Mouse (Mus musculus): ENCODE measurements around the gene Vipr1. TPM values are rescaled to one million over a fixed set of nuclear protein-coding genes. Genes with fewer than 3 reads are reported as not detected.

Vipr1 gene
- polyA plus RNA-seq, 1 experiment from 2014 or later: 0.45 TPM

- peaks cover 6% of the 10 kb centered on the region for H3K4me1 ChIP-seq (ENCODE audit: control insufficient read depth, insufficient read depth, low read length)
- H3K9me3 ChIP-seq (ENCODE audit: control insufficient read depth, low read length): no peaks in the 10 kb centered on the region
- peak within 1 kb of the TSS; percentile 84 for H3K4me2 ChIP-seq (ENCODE audit: low read depth)
- ATAC-seq (ENCODE audit: insufficient read depth, low FRiP score, low TSS enrichment) (peak; percentile 78), DNase-seq (ENCODE audit: low spot score) (peak; percentile 85)
- H3K27ac ChIP-seq (ENCODE audit: low read depth, low read length): no peak within 1 kb of the TSS
- peaks cover 40% of the 10 kb centered on the region for H3K27me3 ChIP-seq (ENCODE audit: control insufficient read depth, insufficient read depth, low read length)
- WGBS: under 1% methylated on average over 20 of the region's 26 CpGs
- H3K36me3 ChIP-seq (ENCODE audit: control insufficient read depth, insufficient read depth, low read length): no peaks in the 10 kb centered on the region
- H3K9ac ChIP-seq (ENCODE audit: low read length): peak within 1 kb of the TSS; percentile 55
- H3K4me3 ChIP-seq (ENCODE audit: low read depth, low read length): peak within 1 kb of the TSS; percentile 46
These were observed 515 bp upstream of the Vipr1 start, which contains the start of gene Lyzl4 for GRCm38 (mm10) chr9:121642001-121642400. Lyzl4 (minus strand) TSS chr9:121642096.

- DNase-seq (ENCODE audit: low spot score) (no peak), ATAC-seq (ENCODE audit: insufficient read depth, low FRiP score, low TSS enrichment) (no peak)
- H3K27ac ChIP-seq (ENCODE audit: low read depth, low read length): no peak overlapping the region
- H3K4me3 ChIP-seq (ENCODE audit: low read depth, low read length): no peak overlapping the region
- WGBS: 72% methylated on average over 3 of the region's 3 CpGs
- no peak overlapping the region for H3K4me2 ChIP-seq (ENCODE audit: low read depth)
- peaks cover 40% of the 10 kb centered on the region for H3K27me3 ChIP-seq (ENCODE audit: control insufficient read depth, insufficient read depth, low read length)
- no peaks in the 10 kb centered on the region for H3K36me3 ChIP-seq (ENCODE audit: control insufficient read depth, insufficient read depth, low read length)
- no peaks in the 10 kb centered on the region for H3K9me3 ChIP-seq (ENCODE audit: control insufficient read depth, low read length)
- peaks cover 6% of the 10 kb centered on the region for H3K4me1 ChIP-seq (ENCODE audit: control insufficient read depth, insufficient read depth, low read length)
- no peak overlapping the region for H3K9ac ChIP-seq (ENCODE audit: low read length)
These were observed 2.3 kb downstream of the Vipr1 start for GRCm38 (mm10) chr9:121644855-121645254.

- Histone ChIP-seq H3K4me3 (ENCODE audit: low read depth, low read length) (no peak overlapping the region), H3K9me3 (ENCODE audit: control insufficient read depth, low read length) (no peaks in the 10 kb centered on the region), H3K4me2 (ENCODE audit: low read depth) (no peak overlapping the region), H3K9ac (ENCODE audit: low read length) (no peak overlapping the region), H3K27ac (ENCODE audit: low read depth, low read length) (no peak overlapping the region), H3K4me1 (ENCODE audit: control insufficient read depth, insufficient read depth, low read length) (peaks cover 2% of the 10 kb centered on the region; the same call in 1 of the 2 replicates), H3K27me3 (ENCODE audit: control insufficient read depth, insufficient read depth, low read length) (peaks cover 21% of the 10 kb centered on the region), H3K36me3 (ENCODE audit: control insufficient read depth, insufficient read depth, low read length) (no peaks in the 10 kb centered on the region)
- 82% methylated on average over 7 of the region's 7 CpGs for WGBS
- no peak for ATAC-seq (ENCODE audit: insufficient read depth, low FRiP score, low TSS enrichment)
- no peak for DNase-seq (ENCODE audit: low spot score)
These were observed 4.5 kb downstream of the Vipr1 start for GRCm38 (mm10) chr9:121647026-121647425.

GRCm38 (mm10) chr9:121653668-121654067, 11.2 kb downstream of the Vipr1 start:
- no peak for ATAC-seq (ENCODE audit: insufficient read depth, low FRiP score, low TSS enrichment)
- H3K27ac ChIP-seq (ENCODE audit: low read depth, low read length): no peak overlapping the region
- 86% methylated on average over 10 of the region's 10 CpGs for WGBS
- H3K4me3 ChIP-seq (ENCODE audit: low read depth, low read length): no peak overlapping the region
- no peaks in the 10 kb centered on the region for H3K36me3 ChIP-seq (ENCODE audit: control insufficient read depth, insufficient read depth, low read length)
- H3K9me3 ChIP-seq (ENCODE audit: control insufficient read depth, low read length): no peaks in the 10 kb centered on the region
- no peaks in the 10 kb centered on the region for H3K27me3 ChIP-seq (ENCODE audit: control insufficient read depth, insufficient read depth, low read length)
- no peak overlapping the region for H3K9ac ChIP-seq (ENCODE audit: low read length)
- H3K4me1 ChIP-seq (ENCODE audit: control insufficient read depth, insufficient read depth, low read length): no peaks in the 10 kb centered on the region
- no peak for DNase-seq (ENCODE audit: low spot score)
- no peak overlapping the region for H3K4me2 ChIP-seq (ENCODE audit: low read depth)

- WGBS: 82% methylated on average over 5 of the region's 5 CpGs
- Histone ChIP-seq H3K4me3 (ENCODE audit: low read depth, low read length) (no peak overlapping the region), H3K27me3 (ENCODE audit: control insufficient read depth, insufficient read depth, low read length) (no peaks in the 10 kb centered on the region), H3K36me3 (ENCODE audit: control insufficient read depth, insufficient read depth, low read length) (no peaks in the 10 kb centered on the region), H3K4me2 (ENCODE audit: low read depth) (no peak overlapping the region), H3K27ac (ENCODE audit: low read depth, low read length) (no peak overlapping the region), H3K4me1 (ENCODE audit: control insufficient read depth, insufficient read depth, low read length) (no peaks in the 10 kb centered on the region), H3K9ac (ENCODE audit: low read length) (no peak overlapping the region), H3K9me3 (ENCODE audit: control insufficient read depth, low read length) (no peaks in the 10 kb centered on the region)
- no peak for DNase-seq (ENCODE audit: low spot score)
- no peak for ATAC-seq (ENCODE audit: insufficient read depth, low FRiP score, low TSS enrichment)
These were observed 13.8 kb downstream of the Vipr1 start for GRCm38 (mm10) chr9:121656322-121656721.

- H3K27me3 ChIP-seq (ENCODE audit: control insufficient read depth, insufficient read depth, low read length): no peaks in the 10 kb centered on the region
- WGBS: 58% methylated on average over 13 of the region's 13 CpGs
- no peak for ATAC-seq (ENCODE audit: insufficient read depth, low FRiP score, low TSS enrichment)
- DNase-seq (ENCODE audit: low spot score): no peak
- no peaks in the 10 kb centered on the region for H3K36me3 ChIP-seq (ENCODE audit: control insufficient read depth, insufficient read depth, low read length)
- H3K4me2 ChIP-seq (ENCODE audit: low read depth): no peak overlapping the region
- H3K4me1 ChIP-seq (ENCODE audit: control insufficient read depth, insufficient read depth, low read length): no peaks in the 10 kb centered on the region
- no peak overlapping the region for H3K9ac ChIP-seq (ENCODE audit: low read length)
- no peak overlapping the region for H3K4me3 ChIP-seq (ENCODE audit: low read depth, low read length)
- no peaks in the 10 kb centered on the region for H3K9me3 ChIP-seq (ENCODE audit: control insufficient read depth, low read length)
- H3K27ac ChIP-seq (ENCODE audit: low read depth, low read length): no peak overlapping the region
These were observed 14.6 kb downstream of the Vipr1 start for GRCm38 (mm10) chr9:121657143-121657542.

- no peak overlapping the region for H3K4me2 ChIP-seq (ENCODE audit: low read depth)
- no peak for DNase-seq (ENCODE audit: low spot score)
- 86% methylated on average over 7 of the region's 7 CpGs for whole genome bisulfite sequencing
These were observed 15.7 kb downstream of the Vipr1 start for GRCm38 (mm10) chr9:121658248-121658647.

GRCm38 (mm10) chr9:121659791-121660190, 17.3 kb downstream of the Vipr1 start:
- DNase-seq (ENCODE audit: low spot score) (no peak), ATAC-seq (ENCODE audit: insufficient read depth, low FRiP score, low TSS enrichment) (no peak)
- H3K9me3 ChIP-seq (ENCODE audit: control insufficient read depth, low read length): no peaks in the 10 kb centered on the region
- no peak overlapping the region for H3K4me3 ChIP-seq (ENCODE audit: low read depth, low read length)
- H3K27ac ChIP-seq (ENCODE audit: low read depth, low read length): no peak overlapping the region
- H3K27me3 ChIP-seq (ENCODE audit: control insufficient read depth, insufficient read depth, low read length): no peaks in the 10 kb centered on the region
- no peaks in the 10 kb centered on the region for H3K4me1 ChIP-seq (ENCODE audit: control insufficient read depth, insufficient read depth, low read length)
- no peaks in the 10 kb centered on the region for H3K36me3 ChIP-seq (ENCODE audit: control insufficient read depth, insufficient read depth, low read length)
- WGBS: 82% methylated on average over 7 of the region's 7 CpGs
- no peak overlapping the region for H3K4me2 ChIP-seq (ENCODE audit: low read depth)
- H3K9ac ChIP-seq (ENCODE audit: low read length): no peak overlapping the region

More at GRCm38 (mm10) chr9:121658248-121658647, 15.7 kb downstream of the Vipr1 start:
- no peak overlapping the region for H3K4me3 ChIP-seq (ENCODE audit: low read depth, low read length)
- no peak overlapping the region for H3K27ac ChIP-seq (ENCODE audit: low read depth, low read length)
- ATAC-seq (ENCODE audit: insufficient read depth, low FRiP score, low TSS enrichment): no peak
- H3K36me3 ChIP-seq (ENCODE audit: control insufficient read depth, insufficient read depth, low read length): no peaks in the 10 kb centered on the region
- H3K9ac ChIP-seq (ENCODE audit: low read length): no peak overlapping the region
- no peaks in the 10 kb centered on the region for H3K4me1 ChIP-seq (ENCODE audit: control insufficient read depth, insufficient read depth, low read length)
- H3K27me3 ChIP-seq (ENCODE audit: control insufficient read depth, insufficient read depth, low read length): no peaks in the 10 kb centered on the region
- H3K9me3 ChIP-seq (ENCODE audit: control insufficient read depth, low read length): no peaks in the 10 kb centered on the region

GRCm38 (mm10) chr9:121663467-121663866, 21.0 kb downstream of the Vipr1 start:
- no peak for DNase-seq (ENCODE audit: low spot score)
- Histone ChIP-seq H3K9me3 (ENCODE audit: control insufficient read depth, low read length) (no peaks in the 10 kb centered on the region), H3K36me3 (ENCODE audit: control insufficient read depth, insufficient read depth, low read length) (no peaks in the 10 kb centered on the region), H3K9ac (ENCODE audit: low read length) (no peak overlapping the region), H3K27me3 (ENCODE audit: control insufficient read depth, insufficient read depth, low read length) (no peaks in the 10 kb centered on the region), H3K4me1 (ENCODE audit: control insufficient read depth, insufficient read depth, low read length) (peaks cover 4% of the 10 kb centered on the region; the same call in 1 of the 2 replicates), H3K4me2 (ENCODE audit: low read depth) (no peak overlapping the region), H3K27ac (ENCODE audit: low read depth, low read length) (no peak overlapping the region), H3K4me3 (ENCODE audit: low read depth, low read length) (no peak overlapping the region)
- 82% methylated on average over 6 of the region's 6 CpGs for WGBS
- no peak for ATAC-seq (ENCODE audit: insufficient read depth, low FRiP score, low TSS enrichment)

Data from neural tube, embryonic 11.5 days (tissue).